Mouse (Mus musculus) megakaryocyte, embryonic 14.5 days (primary cell): ENCODE measurements around the gene Efr3b. TPM values are rescaled to one million over a fixed set of nuclear protein-coding genes. Genes with fewer than 3 reads are reported as not detected.

Source experiments
- H3K27me3 ChIP-seq: replicated peaks from 2 replicates; pipeline ENCODE3; 2012; ENCODE audit warnings: inconsistent platforms
- H3K36me3 ChIP-seq: replicated peaks from 2 replicates; pipeline ENCODE3; 2012; ENCODE audit warnings: low read length, inconsistent platforms, mixed read lengths
- H3K4me1 ChIP-seq: 2 replicates; pipeline ENCODE4 v1.6.1; 2012; ENCODE audit warnings: inconsistent platforms
- H3K4me3 ChIP-seq: replicated peaks from 2 replicates; pipeline ENCODE3; 2012; ENCODE audit warnings: moderate library complexity, mild to moderate bottlenecking, inconsistent platforms
- H3K9me3 ChIP-seq: 2 replicates; pipeline ENCODE4 v1.6.1; 2012; ENCODE audit warnings: inconsistent platforms
- FLI1 ChIP-seq: IDR thresholded peaks from 2 replicates; pipeline ENCODE4 v1.6.1; 2012; ENCODE audit warnings: low read length, inconsistent platforms, mixed read lengths
- GATA1 ChIP-seq: IDR thresholded peaks from 3 replicates; pipeline ENCODE4 v1.6.1; 2012; ENCODE audit warnings: mixed read lengths, low read length, inconsistent platforms, borderline replicate concordance
- polyA plus RNA-seq: library from polyadenylated mRNA; stranded (reverse); fragments of >175 nt; gene quantifications from 2 replicates; pipeline ENCODE4 v1.2.3, GENCODE M21; 2012; ENCODE audit warnings: low replicate concordance; ENCODE audit not compliant: insufficient read depth

The Efr3b gene
- polyA plus RNA-seq, 1 experiment = 0.08 TPM

GRCm38 (mm10) chr12:3928841-3929240 is 109.9 kb downstream of the Efr3b start:
- Histone ChIP-seq H3K4me3 (no peak overlapping the region), H3K27me3 (peaks cover 24% of the 10 kb centered on the region), H3K36me3 (no peaks in the 10 kb centered on the region), H3K9me3 (peaks cover 1% of the 10 kb centered on the region), H3K4me1 (peaks cover 3% of the 10 kb centered on the region; the same call in 1 of the 2 replicates)
- TF ChIP-seq FLI1 = no peak
- TF ChIP-seq GATA1 = no peak

- TF ChIP-seq GATA1 (no peak), FLI1 (no peak)
- Histone ChIP-seq H3K4me3 (no peak overlapping the region), H3K36me3 (no peaks in the 10 kb centered on the region), H3K9me3 (no peaks in the 10 kb centered on the region), H3K4me1 (peaks cover 8% of the 10 kb centered on the region; the same call in 1 of the 2 replicates), H3K27me3 (peaks cover 24% of the 10 kb centered on the region)
These were observed 112.6 kb downstream of the Efr3b start for GRCm38 (mm10) chr12:3926127-3926526.

- Histone ChIP-seq H3K4me3 (no peak overlapping the region), H3K9me3 (no peaks in the 10 kb centered on the region), H3K4me1 (peaks cover 22% of the 10 kb centered on the region), H3K36me3 (peaks cover 7% of the 10 kb centered on the region), H3K27me3 (peaks cover 15% of the 10 kb centered on the region)
- TF ChIP-seq GATA1 (no peak), FLI1 (no peak)
These were observed 119.3 kb downstream of the Efr3b start for GRCm38 (mm10) chr12:3919423-3919822.

GRCm38 (mm10) chr12:3918577-3918976 is 120.1 kb downstream of the Efr3b start:
- TF ChIP-seq GATA1 = no peak
- H3K27me3 ChIP-seq = peaks cover 13% of the 10 kb centered on the region
- H3K9me3 ChIP-seq = no peaks in the 10 kb centered on the region
- no peak overlapping the region for H3K4me3 ChIP-seq
- H3K4me1 ChIP-seq = peaks cover 22% of the 10 kb centered on the region
- peaks cover 14% of the 10 kb centered on the region for H3K36me3 ChIP-seq

- Histone ChIP-seq H3K4me3 (no peak overlapping the region), H3K4me1 (peaks cover 22% of the 10 kb centered on the region), H3K9me3 (no peaks in the 10 kb centered on the region), H3K27me3 (peaks cover 11% of the 10 kb centered on the region), H3K36me3 (peaks cover 20% of the 10 kb centered on the region)
- TF ChIP-seq GATA1 = no peak
- no peak for TF ChIP-seq FLI1
These were observed 120.9 kb downstream of the Efr3b start for GRCm38 (mm10) chr12:3917668-3918341.

GRCm38 (mm10) chr12:3915852-3916251 is 122.9 kb downstream of the Efr3b start:
- no peak for TF ChIP-seq FLI1
- H3K9me3 ChIP-seq = no peaks in the 10 kb centered on the region
- peaks cover 4% of the 10 kb centered on the region for H3K27me3 ChIP-seq
- peaks cover 38% of the 10 kb centered on the region for H3K36me3 ChIP-seq
- H3K4me3 ChIP-seq = no peak overlapping the region
- H3K4me1 ChIP-seq = peaks cover 16% of the 10 kb centered on the region

Other genes with a start within 250 kb of the Efr3b start
- 27.5 and 30.1 TPM in 2 replicates for gene Dnmt3a, start 232.9 kb downstream of the Efr3b start, polyA plus RNA-seq
- 0.31 TPM in 1 of 2 replicates, not detected in the other for gene Pomc, start 84.0 kb downstream of the Efr3b start, polyA plus RNA-seq
- 1.8 and 3.5 TPM in 2 replicates for gene Dnajc27, start 43.7 kb upstream of the Efr3b start, polyA plus RNA-seq
- 0.89 and 2.8 TPM in 2 replicates for gene Adcy3, start 94.2 kb upstream of the Efr3b start, polyA plus RNA-seq
- gene Ptrhd1, start 195.1 kb upstream of the Efr3b start, polyA plus RNA-seq = 3.5 and 4.1 TPM in 2 replicates
- 1.7 and 3.1 TPM in 2 replicates for gene Cenpo, start 195.4 kb upstream of the Efr3b start, polyA plus RNA-seq